Mouse (Mus musculus) spleen, postnatal 36 days (tissue): ENCODE results near the gene Sik3.
"Not testable (repeated sequence)": the region's sequence is repeated elsewhere in the genome, so short reads cannot be mapped to it uniquely, and the experiment has no call there.

Experiments used
- DNase-seq, 2 experiments: peaks; one replicate each; pipeline ENCODE4 v3.0.0; 2022; ENCODE audit warnings: low spot score in 2 of 2, mixed read lengths in 1 of 2

The Sik3 gene

DNA sequence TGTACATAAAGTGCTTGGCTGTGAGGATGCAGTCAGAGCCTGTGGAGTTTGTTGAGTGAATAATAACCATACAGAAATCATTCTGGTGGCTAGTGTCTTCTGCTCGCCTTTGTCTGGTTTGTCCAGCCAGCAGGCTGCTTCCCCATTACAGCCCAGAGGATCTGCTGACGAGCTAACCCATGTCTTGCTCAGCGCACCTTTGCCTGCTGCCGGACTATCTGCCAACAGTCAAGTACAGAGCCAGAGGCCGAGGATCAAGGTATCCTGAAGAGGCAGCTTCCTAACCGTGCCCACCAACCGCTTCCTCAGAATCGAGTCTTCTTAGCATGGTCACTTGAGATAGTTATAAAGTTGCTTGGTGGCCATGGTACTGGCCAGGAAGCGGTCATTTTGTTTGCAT, 93.5 kb downstream of the Sik3 start:
- DNase-seq = no peak

- DNase-seq = no peak
Measured at GRCm38 (mm10) chr9:46110648-46111047, 98.0 kb downstream of the Sik3 start.

GRCm38 (mm10) chr9:46111334-46111733, 98.7 kb downstream of the Sik3 start:
- DNase-seq = no peak

DNA sequence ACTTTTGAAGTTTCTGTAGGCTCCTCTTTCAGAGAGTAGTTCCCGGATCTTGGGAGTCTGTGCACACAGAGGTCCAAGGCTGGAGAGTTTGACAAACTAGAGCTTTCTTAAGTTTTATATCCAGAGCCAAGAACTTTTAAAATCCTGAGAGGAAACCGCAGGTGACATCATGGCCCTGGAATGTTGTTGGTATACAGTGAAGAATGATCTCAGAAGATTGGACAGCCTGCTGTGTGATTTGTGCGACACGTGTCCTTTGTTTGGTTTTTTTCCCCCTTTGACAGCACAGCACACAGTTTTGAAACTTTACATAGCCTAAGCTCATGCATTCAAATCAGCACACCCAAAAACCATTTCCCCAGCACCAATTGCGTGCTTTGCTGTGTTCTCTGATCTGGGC, 99.6 kb downstream of the Sik3 start:
- DNase-seq = no peak

DNA sequence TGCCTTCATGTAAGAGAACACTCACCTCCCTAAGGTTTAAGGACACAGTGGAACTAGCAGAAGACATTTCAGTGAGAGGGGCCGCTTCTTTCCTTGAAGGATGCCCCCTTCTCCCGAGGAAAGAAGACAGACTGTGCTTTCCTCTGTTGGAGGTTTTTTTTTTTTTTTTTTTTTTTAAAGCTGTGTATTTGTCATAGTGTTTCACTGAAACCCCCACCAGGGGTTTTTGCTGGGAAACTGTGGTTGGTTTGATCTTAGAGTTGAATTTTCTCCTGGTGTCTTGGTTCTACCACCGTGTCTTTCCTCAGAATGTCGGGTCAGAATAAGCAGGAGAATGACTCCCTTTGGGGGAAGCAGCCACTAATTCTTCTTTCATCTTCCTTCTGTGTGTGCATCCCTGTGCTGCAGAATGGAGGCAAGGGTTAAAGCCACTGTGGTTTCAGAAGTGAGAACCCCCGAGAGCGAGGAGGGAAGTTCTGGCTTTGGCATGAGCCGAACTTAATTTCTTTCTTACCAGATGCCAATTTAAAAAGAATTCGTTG, 106.3 kb downstream of the Sik3 start:
- no peak for DNase-seq

DNA sequence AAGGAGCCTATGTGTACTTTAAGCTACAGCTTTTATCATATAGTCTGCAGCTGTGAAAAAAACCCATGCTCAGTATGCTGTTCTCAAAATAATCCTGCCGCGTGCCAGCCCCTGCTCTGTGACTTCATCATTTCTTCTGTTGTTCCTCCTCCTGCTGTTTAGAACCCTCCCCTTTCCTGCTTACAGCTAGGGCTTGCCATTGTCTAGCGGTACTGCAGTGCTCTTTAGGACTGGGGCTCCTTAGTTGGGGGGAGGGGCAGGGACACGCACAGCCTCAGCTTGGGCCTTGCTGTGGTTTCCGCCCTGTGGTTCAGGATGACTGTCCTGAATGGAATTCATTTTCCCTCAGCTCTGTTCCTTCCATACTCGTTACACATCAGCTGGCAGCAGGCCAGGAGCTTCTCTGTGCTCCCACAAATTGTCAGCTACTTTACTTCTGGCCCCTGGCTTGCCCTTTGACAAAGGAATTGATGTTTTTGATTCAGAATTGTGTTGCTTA, 107.4 kb downstream of the Sik3 start:
- DNase-seq = peak; percentile 9 to 28

- no peak for DNase-seq
Measured at GRCm38 (mm10) chr9:46120468-46121253, 108.0 kb downstream of the Sik3 start.

GRCm38 (mm10) chr9:46121486-46121885, 108.9 kb downstream of the Sik3 start:
- no peak for DNase-seq

DNA sequence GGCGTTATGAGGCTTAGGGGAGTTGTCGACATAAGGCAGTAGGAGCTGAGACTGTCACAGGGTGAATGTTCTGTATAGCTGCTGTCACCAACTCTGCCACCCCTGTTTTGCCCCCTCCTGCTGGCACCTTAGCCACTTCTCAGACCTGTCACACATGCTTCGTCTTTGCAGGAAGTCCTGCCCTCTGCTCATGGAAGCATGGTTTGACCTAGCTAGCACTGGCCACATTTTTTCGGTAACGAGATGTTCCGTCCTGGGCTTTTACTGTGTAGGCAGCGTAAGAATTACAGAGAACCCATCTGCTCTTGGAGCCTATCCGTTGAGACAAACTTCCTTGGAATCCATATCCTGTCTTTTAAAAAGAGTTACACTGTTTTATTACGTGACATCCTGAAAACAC, 110.1 kb downstream of the Sik3 start:
- DNase-seq = no peak

DNA sequence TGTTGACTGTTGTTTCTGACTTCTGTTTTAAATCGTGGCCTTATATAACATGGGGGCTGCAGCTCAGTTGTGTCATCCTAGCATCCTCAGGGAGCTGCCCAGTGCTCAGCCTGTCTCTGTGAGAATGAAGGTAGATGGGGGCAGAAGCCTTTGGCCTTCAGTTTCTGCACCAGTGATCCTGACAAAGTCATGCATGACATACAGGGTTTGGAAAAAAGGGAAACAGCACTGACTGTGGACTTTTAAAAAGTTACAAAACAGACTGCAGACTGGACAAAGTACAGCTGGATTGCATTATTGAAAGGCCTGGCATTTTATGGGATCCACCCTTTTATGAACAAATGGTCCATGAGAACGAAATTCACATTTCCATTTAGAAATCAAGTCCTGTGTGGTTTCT, 113.7 kb downstream of the Sik3 start:
- DNase-seq = no peak

DNA sequence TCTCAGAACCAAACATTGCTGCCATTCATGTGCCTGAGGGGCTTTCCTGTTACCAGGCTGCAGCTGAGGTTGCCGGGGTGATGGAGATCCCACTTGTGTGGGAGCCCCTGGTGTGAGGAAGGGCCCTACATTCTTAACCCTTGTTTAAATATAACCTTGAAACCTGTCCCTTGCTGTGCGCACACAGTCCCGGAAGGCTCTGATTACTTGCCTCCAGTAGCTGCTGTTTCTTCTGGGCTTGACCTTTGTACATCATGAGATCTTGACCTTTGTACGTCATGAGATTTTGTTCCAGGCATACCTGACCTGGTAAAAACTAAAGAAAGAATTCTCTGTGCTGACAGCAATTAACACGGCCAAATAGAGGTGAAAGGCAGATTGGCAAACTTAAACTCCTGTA, 114.7 kb downstream of the Sik3 start:
- no peak for DNase-seq

DNA sequence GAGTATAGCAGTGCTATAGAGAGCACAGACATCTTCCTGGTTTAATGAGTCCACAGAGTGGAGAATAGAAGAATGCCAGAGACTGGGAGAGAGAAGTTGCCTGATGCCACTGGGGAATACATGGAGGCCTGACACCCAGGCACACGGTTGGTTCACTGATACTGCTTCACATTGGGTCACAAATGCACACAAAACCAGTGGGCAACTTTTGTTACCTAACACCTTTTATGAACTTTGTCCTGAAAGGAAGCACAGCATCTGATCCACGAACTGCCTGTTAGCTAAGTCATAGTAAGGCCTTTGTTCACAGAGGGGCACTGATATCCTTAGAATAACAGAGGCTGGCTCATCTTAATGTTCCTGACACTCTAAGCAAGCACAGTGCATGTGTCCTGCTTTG, 116.6 kb downstream of the Sik3 start:
- no peak for DNase-seq

GRCm38 (mm10) chr9:46132821-46133220, 120.2 kb downstream of the Sik3 start:
- not testable (repeated sequence) for DNase-seq

DNA sequence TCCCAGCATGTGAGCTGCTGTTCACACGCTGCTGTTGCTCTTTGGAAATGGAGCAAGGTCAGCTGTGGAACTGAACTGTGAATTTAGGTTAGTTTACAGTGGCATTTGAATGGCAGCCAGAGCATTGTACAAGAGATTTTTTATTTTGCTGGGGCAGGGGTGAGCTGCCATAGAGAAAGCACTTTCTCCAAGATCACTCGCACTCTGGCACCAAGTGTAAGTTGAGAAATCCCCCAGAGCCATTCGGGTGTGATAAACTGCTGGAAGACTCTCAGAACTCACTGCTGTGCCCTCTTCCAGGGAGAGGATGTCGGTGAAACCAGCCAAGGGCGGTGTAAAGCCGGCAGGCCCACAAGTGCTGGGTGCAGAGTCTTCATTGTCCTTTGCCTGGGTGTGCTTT, 126.2 kb downstream of the Sik3 start:
- no peak for DNase-seq

DNA sequence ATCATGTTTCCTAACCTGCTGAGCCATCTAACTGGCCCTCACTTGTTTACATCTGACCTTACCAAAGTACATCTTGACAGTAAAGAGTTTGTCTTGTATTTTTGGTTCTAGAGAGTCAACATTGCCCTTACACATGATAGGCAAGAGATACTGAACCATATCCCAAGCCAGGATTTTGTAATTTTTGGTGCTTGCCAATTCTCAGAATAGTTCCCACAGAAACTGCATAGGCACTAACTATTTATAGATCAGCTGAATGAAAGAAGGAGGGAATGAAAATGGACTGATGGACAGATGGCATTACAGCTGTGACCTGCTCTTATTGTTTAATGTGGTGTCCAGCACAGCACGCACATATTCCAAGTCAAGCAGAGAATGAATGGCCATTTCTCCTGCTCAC, 128.2 kb downstream of the Sik3 start:
- no peak for DNase-seq

GRCm38 (mm10) chr9:46142031-46142430, 129.4 kb downstream of the Sik3 start:
- DNase-seq = no peak

DNA sequence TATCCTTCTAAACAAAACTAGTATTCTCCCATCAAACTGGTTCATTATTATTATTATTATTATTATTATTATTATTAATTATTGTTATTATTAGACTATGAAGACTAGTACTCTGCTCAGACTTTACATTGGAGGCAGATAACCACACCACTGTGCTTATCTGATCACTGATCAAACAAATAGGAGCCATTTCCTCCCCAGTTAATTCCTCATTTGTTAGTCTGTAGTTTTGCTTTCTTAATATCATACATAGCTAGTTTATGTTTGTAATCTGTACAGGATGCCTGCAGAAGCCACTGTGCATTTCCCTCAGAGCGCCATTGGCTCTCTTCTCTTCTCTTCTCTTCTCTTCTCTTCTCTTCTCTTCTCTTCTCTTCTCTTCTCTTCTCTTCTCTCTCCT, 129.9 kb downstream of the Sik3 start:
- DNase-seq = no peak

GRCm38 (mm10) chr9:46144976-46145375, 132.4 kb downstream of the Sik3 start:
- DNase-seq = no peak

DNA sequence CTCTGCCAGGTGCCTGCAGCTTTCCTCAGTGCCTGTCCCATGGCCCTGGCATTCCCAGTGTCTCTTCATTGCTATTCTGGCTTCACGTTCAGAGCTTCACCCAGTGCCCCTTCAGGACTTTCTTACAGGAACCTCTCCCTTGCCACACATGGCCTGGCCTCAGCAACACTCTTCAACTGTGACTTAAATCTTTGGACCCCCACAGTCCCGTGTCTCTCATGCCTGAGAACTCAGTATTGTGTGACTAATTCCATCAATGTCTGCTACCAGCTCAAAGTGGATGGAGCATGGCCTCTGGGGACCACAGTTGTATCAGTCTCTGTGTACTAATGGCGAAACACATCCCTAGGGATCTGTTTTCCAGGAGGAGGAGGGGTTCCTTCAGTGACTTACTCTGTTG, 133.8 kb downstream of the Sik3 start:
- no peak for DNase-seq

DNA sequence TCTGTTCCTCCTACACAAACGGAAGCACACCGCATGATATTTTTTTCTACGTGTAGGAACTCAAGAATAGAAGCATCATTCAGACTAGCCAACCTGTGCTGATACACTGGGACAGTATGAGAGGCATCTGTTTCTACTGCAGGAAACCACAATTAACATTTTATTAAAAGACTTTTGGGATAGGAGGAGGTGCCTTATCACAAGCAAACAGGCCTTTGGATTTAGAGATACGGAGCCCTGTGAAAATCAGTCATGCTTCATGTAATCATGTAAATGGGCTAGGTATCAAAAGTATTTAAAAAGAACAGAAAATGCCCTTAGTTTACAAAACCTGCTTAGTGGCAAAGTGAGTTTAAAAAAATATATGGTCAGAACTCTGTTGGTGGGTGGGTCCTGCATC, 136.1 kb downstream of the Sik3 start:
- DNase-seq = no peak

GRCm38 (mm10) chr9:46149392-46149791, 136.8 kb downstream of the Sik3 start:
- no peak for DNase-seq

DNA sequence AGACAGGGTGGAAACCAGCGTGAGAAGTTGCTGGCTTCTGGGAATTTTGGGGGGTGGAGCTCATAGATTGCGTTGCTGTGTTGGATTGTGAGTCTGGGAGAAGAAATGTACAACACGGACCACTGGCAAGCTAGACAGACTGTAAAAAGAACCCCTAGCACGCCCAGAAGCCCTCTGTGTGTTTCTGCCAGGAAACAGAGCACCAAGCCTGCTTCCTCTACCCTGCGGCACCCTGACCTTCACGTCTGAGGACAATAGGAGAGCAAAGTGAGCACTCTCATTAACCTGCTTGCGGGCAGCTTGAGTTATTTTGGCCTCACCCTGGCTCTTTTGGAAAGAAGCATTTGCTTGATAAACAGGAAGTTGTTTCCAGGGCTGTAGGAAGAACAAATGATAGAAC, 137.5 kb downstream of the Sik3 start:
- peak in 1 of 2 experiments; percentile 18 for DNase-seq

GRCm38 (mm10) chr9:46150890-46151703, 138.5 kb downstream of the Sik3 start:
- DNase-seq = no peak
